Mouse (Mus musculus) thymus, adult 2 months (tissue): ENCODE data around the gene Mybl2.

Experiments
- CTCF ChIP-seq: fragments of 200-500 bp; IDR thresholded peaks from 2 replicates; pipeline ENCODE4 v1.5.1; 2012; ENCODE audit warnings: mild to moderate bottlenecking, control low read depth, low read length, moderate library complexity, borderline replicate concordance; ENCODE audit not compliant: control insufficient read depth, poor library complexity, insufficient read depth; ENCODE audit errors: extremely low read depth
- POLR2A ChIP-seq: fragments of 200-500 bp; IDR thresholded peaks from 2 replicates; pipeline ENCODE4 v1.6.1; 2012; ENCODE audit warnings: mild to moderate bottlenecking, low read length, control low read depth, moderate library complexity; ENCODE audit not compliant: control insufficient read depth, poor library complexity, insufficient read depth; ENCODE audit errors: extremely low read depth

DNA sequence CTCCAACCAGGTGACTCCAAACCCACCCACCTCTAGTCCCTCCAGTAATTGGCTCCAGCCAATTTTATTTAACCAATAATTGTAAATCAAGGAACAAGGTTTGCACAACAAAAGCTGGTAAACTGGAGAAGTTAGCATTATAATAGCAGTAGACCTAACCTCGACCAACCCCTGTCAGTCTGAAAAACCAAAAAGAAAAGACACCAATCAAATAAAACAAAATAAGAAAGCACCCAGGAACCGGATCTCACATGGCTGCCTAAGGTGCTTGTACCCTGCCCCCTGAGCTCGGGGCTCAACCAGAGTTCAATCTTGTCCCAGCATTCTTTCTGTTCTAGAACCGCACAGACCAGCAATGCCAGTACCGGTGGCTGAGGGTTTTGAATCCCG, 7.6 kb downstream of the Mybl2 start:
- no peak for TF ChIP-seq POLR2A
- no peak for TF ChIP-seq CTCF
